Mouse (Mus musculus): Measurements from ENCODE around the gene Crabp1.

- no peak for TF ChIP-seq CTCF (IDR thresholded peaks at IDR 0.05; ENCODE audit: borderline replicate concordance, control insufficient read depth, extremely low read depth, insufficient read depth, low read length, poor library complexity)
- TF ChIP-seq POLR2A (IDR thresholded peaks at IDR 0.05; ENCODE audit: control insufficient read depth, extremely low read depth, insufficient read depth, low read length, poor library complexity): no peak
Measured at GRCm38 (mm10) chr9:54770140-54770780, 5.7 kb downstream of the Crabp1 start.
